Mouse (Mus musculus) midbrain, postnatal 0 days (tissue): ENCODE measurements around the gene Fstl1. TPM values are rescaled to one million over a fixed set of nuclear protein-coding genes. Genes with fewer than 3 reads are reported as not detected.

Experiments used
- ATAC-seq: fragments of 200-750 bp; cut with Nextera tagmentation; 2 replicates; pipeline ENCODE4 v1.8.0; 2017; ENCODE audit warnings: moderate number of reproducible peaks, mild to moderate bottlenecking, moderate TSS enrichment, moderate library complexity; ENCODE audit not compliant: low FRiP score
- DNase-seq: peaks from one replicate; pipeline ENCODE4 v3.0.0-alpha.2; 2015; ENCODE audit warnings: low spot score
- H3K27ac ChIP-seq: fragments of 300-500 bp; sonication (generic); 2 replicates; pipeline ENCODE4 v1.5.1; 2014; ENCODE audit warnings: low read depth, mild to moderate bottlenecking, low read length, mixed read lengths
- H3K27me3 ChIP-seq: fragments of 300-500 bp; sonication (generic); 2 replicates; pipeline ENCODE4 v1.6.1; 2014; ENCODE audit warnings: low read length, control low read depth, mixed read lengths; ENCODE audit not compliant: insufficient read depth
- H3K36me3 ChIP-seq: fragments of 300-500 bp; sonication (generic); 2 replicates; pipeline ENCODE4 v1.6.1; 2014; ENCODE audit warnings: low read length, control low read depth, mixed read lengths; ENCODE audit not compliant: insufficient read depth
- H3K4me1 ChIP-seq: fragments of 300-500 bp; sonication (generic); 2 replicates; pipeline ENCODE4 v1.6.1; 2014; ENCODE audit warnings: mild to moderate bottlenecking, control low read depth, antibody characterized with exemption, low read length, mixed read lengths; ENCODE audit not compliant: insufficient read depth
- H3K4me2 ChIP-seq: fragments of 300-500 bp; sonication (generic); 2 replicates; pipeline ENCODE4 v1.6.1; 2014; ENCODE audit warnings: low read depth, mild to moderate bottlenecking, low read length, mixed read lengths; ENCODE audit not compliant: poor library complexity, severe bottlenecking
- H3K4me3 ChIP-seq: fragments of 300-500 bp; sonication (generic); 2 replicates; pipeline ENCODE4 v1.5.1; 2014; ENCODE audit warnings: low read depth, mild to moderate bottlenecking, low read length, moderate library complexity
- H3K9ac ChIP-seq: fragments of 300-500 bp; sonication (generic); replicated peaks from 2 replicates; pipeline ENCODE4 v1.6.1; 2014; ENCODE audit warnings: mild to moderate bottlenecking, low read length, moderate library complexity, mixed read lengths; ENCODE audit not compliant: poor library complexity, severe bottlenecking
- H3K9me3 ChIP-seq: fragments of 300-500 bp; sonication (generic); 2 replicates; pipeline ENCODE4 v1.6.1; 2016; ENCODE audit warnings: low read length, control low read depth
- CTCF ChIP-seq: IDR thresholded peaks from 2 replicates; pipeline ENCODE4 v1.5.1; 2016; ENCODE audit warnings: antibody characterized with exemption, mild to moderate bottlenecking
- WGBS: fragments of 180-500 bp; shearing (Covaris S2); extraction: QIAGEN DNeasy Blood & Tissue Kit; methylation state at CpG from one replicate; pipeline ENCODE4 v1.1.7; 2014; 5-methylcytosine and 5-hydroxymethylcytosine counted together
- polyA plus RNA-seq: library from polyadenylated mRNA; unstranded; fragments of >200 nt; fragmentation: Nextera tagmentation; extraction: Ambion mirVana; gene quantifications from 2 replicates; pipeline ENCODE4 v1.2.1, GENCODE M21; 2015
- total RNA-seq: library from RNA; depleted of rRNA; stranded (reverse); fragments of >200 nt; gene quantifications from 2 replicates; pipeline ENCODE4 v1.2.3, GENCODE M21; 2014; rRNA removed

Fstl1 gene
- 51.6 and 72.1 TPM in 2 replicates for total RNA-seq
- 56.3 and 58.8 TPM in 2 replicates for polyA plus RNA-seq

- Histone ChIP-seq H3K4me2 (peak within 1 kb of the TSS; percentile 92), H3K9ac (peak within 1 kb of the TSS; percentile 67), H3K4me1 (no peaks in the 10 kb centered on the region), H3K27ac (no peak within 1 kb of the TSS), H3K4me3 (peak within 1 kb of the TSS; percentile 69), H3K27me3 (no peaks in the 10 kb centered on the region), H3K9me3 (no peaks in the 10 kb centered on the region), H3K36me3 (no peaks in the 10 kb centered on the region)
- DNase-seq (no peak), ATAC-seq (peak; percentile 68)
- WGBS, result under 1% methylated on average over 45 of the region's 52 CpGs
- TF ChIP-seq CTCF, result no peak
Measured at GRCm38 (mm10) chr16:37776860-37777651, at the start of gene Fstl1. Gene Fstl1 (plus strand): TSS chr16:37776873.

GRCm38 (mm10) chr16:37728674-37729073, 48.0 kb upstream of the Fstl1 start:
- TF ChIP-seq CTCF, result no peak
- no peaks in the 10 kb centered on the region for H3K4me1 ChIP-seq
- no peak overlapping the region for H3K9ac ChIP-seq
- H3K27me3 ChIP-seq, result no peaks in the 10 kb centered on the region
- no peak overlapping the region for H3K4me3 ChIP-seq
- DNase-seq, result no peak
- ATAC-seq, result no peak
- no peak overlapping the region for H3K27ac ChIP-seq
- H3K4me2 ChIP-seq, result no peak overlapping the region
- no peaks in the 10 kb centered on the region for H3K36me3 ChIP-seq
- H3K9me3 ChIP-seq, result no peaks in the 10 kb centered on the region
- 74% methylated on average over 1 of the region's 1 CpGs for WGBS

GRCm38 (mm10) chr16:37729381-37730150, 47.1 kb upstream of the Fstl1 start:
- 54% methylated on average over 9 of the region's 9 CpGs for WGBS
- Histone ChIP-seq H3K36me3 (no peaks in the 10 kb centered on the region), H3K9me3 (no peaks in the 10 kb centered on the region), H3K27ac (no peak overlapping the region), H3K4me3 (no peak overlapping the region), H3K4me1 (no peaks in the 10 kb centered on the region), H3K9ac (no peak overlapping the region), H3K27me3 (no peaks in the 10 kb centered on the region), H3K4me2 (no peak overlapping the region)
- ATAC-seq (no peak), DNase-seq (no peak)
- no peak for TF ChIP-seq CTCF

- TF ChIP-seq CTCF, result no peak
- Histone ChIP-seq H3K4me1 (no peaks in the 10 kb centered on the region), H3K27me3 (no peaks in the 10 kb centered on the region), H3K4me3 (no peak overlapping the region), H3K9me3 (no peaks in the 10 kb centered on the region), H3K36me3 (no peaks in the 10 kb centered on the region), H3K27ac (no peak overlapping the region), H3K4me2 (no peak overlapping the region), H3K9ac (no peak overlapping the region)
- ATAC-seq (no peak), DNase-seq (no peak)
- 84% methylated on average over 8 of the region's 8 CpGs for WGBS
Measured at GRCm38 (mm10) chr16:37730293-37730835, 46.3 kb upstream of the Fstl1 start.

- H3K4me1 ChIP-seq, result no peaks in the 10 kb centered on the region
- no peaks in the 10 kb centered on the region for H3K27me3 ChIP-seq
- no peaks in the 10 kb centered on the region for H3K36me3 ChIP-seq
- no peak for TF ChIP-seq CTCF
- no peak overlapping the region for H3K27ac ChIP-seq
- no peak overlapping the region for H3K4me3 ChIP-seq
- ATAC-seq (no peak), DNase-seq (no peak)
- 88% methylated on average over 4 of the region's 4 CpGs for WGBS
- no peak overlapping the region for H3K9ac ChIP-seq
- no peak overlapping the region for H3K4me2 ChIP-seq
- no peaks in the 10 kb centered on the region for H3K9me3 ChIP-seq
Measured at GRCm38 (mm10) chr16:37731431-37731830, 45.2 kb upstream of the Fstl1 start.
